Mouse (Mus musculus) cerebellum, postnatal 4 days (tissue): ENCODE data around the gene Ebf1.

ENCODE experiments used
- DNase-seq, 2 experiments: peaks; one replicate each; pipeline ENCODE4 v3.0.0; 2022; ENCODE audit warnings: low spot score in 2 of 2, mixed read lengths in 1 of 2

The Ebf1 gene

GRCm38 (mm10) chr11:44702716-44703486 is 85.8 kb downstream of the Ebf1 start:
- no peak for DNase-seq

DNA sequence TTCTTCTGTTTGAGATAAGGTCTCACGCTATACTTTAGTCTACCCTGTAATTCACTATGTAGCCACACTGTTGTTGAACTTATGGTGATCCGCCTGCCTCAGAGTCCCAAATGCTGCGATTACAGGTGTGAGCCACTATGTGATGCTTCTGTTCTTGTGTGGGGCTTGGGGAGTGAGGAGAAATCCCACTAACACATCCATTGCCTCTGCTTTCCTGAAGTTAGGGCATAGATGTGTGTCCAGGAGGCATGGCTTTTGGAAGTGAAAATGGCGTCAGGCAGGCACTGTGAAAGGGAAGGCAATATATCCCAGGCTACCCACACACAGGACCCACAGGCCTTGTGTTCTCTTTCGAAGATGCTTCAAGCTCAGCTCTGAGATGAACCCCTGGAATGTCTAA is 86.8 kb downstream of the Ebf1 start:
- DNase-seq, result no peak

- no peak for DNase-seq
Observed at GRCm38 (mm10) chr11:44705811-44706210, 88.7 kb downstream of the Ebf1 start.

GRCm38 (mm10) chr11:44706386-44706785 is 89.3 kb downstream of the Ebf1 start:
- DNase-seq, result no peak

DNA sequence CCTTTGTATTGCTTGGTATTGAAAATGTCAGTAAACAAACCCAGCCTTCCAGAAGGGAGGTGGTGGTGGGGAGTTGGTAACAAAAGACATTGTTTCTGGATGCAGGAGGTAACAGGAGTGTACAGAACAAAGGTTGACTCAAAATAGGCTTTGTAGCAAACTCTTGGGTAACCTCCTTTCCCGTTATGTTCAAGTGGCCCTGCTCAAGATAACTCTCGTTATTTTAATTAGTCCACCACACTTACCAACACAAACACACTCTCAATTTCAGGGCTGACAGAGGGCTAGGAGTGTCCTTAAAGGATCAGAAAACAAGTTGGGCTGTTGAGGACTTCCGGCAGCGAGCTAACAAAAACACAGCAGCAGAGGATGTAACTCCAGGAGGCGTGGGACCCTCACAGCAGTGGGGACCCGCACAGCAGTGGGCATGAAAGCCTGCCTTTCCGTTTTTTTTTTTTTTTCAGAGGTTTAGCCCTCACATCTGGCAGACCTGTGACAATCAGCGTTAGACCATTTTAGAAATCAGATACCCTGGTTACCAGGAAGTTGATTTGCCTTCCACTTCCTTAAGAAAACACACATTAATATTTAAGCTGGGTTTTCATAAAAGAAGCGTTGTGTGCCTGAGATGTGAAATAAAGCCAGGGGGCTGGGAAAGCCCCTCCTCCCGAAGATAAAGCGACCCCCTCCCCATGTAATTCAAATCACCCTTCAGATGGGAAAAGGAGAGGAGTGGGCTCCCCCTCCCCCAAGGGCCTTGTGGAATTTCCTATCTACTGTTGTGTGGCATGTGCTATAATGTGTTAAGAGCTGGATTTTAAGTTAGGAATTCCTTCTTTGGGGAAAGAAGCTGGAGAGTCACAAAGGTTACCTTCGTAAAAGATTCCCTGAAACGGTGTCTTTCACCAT is 90.5 kb downstream of the Ebf1 start:
- DNase-seq, result no peak

- no peak for DNase-seq
Observed at GRCm38 (mm10) chr11:44708290-44708685, 91.2 kb downstream of the Ebf1 start.

GRCm38 (mm10) chr11:44709073-44709618 is 92.0 kb downstream of the Ebf1 start:
- no peak for DNase-seq

DNA sequence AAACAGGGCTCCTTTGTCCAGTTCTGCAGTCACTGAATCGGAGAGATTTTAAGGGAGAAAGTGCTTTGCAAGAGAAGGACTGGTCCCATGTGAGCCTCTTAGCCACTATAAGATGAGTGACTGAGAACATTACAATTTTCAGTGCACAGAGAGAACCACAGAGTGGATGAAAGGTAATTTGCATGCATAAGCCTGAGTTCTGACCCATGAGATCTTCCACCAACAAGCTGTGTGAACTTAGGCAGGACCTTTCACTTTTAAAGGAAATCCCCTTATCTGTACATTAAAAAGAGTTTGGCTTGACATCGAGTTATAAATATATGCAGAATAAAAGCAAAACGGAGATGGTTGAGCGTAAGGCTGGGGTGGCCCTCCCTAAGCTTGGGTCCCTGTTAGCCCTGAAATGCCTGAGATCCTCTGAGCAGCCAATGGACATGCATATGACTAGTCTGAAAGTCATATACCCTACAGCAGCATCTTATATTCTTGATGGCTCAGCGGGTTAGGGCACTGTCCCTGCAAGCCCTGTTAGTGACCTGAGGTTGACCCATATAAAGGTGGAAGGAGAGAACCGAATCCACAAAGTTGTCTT is 92.8 kb downstream of the Ebf1 start:
- no peak for DNase-seq

DNA sequence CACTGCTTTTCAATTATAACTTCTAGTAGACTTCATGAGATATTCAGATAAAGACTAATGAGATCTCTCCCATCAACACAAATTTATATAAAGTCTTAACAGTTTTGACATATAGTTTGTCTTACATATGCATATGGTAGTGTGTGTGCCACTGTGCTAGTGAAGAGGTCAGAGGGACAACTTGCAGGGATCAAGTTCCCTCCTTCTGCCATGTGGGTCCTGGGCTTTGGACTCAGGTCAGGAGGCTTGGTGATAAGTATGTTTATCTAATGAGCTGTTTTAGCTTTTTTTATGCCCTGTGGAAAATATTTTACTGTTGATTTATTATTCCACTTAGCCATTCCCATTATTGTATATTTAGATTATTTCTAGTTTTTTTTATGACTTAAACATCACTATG is 93.7 kb downstream of the Ebf1 start:
- DNase-seq, result no peak

DNA sequence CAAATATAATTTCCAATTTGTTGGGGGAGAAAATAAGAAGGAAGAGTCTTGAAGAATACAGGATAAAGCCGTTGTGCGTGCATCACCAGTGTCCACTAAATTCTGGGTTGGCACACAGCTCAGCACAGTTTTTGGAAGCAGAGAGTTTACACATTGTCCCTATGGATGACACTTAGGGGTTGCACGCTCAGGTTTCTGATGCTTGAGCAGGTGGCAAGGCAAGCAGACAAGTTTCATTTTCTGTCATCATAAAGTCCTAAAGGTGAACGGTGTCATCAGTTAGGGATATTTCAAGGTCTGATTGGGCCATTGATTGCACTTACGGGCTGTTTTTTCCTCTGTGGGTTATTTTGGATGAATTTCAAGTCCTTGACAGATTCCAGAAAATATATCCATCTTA is 97.1 kb downstream of the Ebf1 start:
- no peak for DNase-seq

GRCm38 (mm10) chr11:44715776-44716175 is 98.7 kb downstream of the Ebf1 start:
- DNase-seq, result no peak

DNA sequence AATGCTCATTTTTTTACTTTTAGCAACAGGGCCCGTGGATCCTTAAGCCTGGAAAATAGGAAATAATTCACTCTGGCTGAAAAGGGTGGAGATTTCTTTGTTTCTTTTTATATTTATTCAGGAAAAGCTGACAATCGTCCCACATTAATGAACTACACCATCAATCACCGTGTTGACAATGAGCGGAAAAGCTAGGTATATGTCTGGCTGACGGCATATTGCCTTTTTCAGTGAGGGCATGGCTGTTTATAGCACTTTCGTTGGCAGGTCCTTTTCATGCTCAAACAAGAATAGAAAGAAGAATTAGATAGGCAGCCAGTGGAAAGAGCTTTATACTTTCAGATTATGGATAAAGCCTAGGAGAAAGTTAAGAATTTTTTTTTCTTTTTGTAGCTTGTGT is 99.8 kb downstream of the Ebf1 start:
- DNase-seq, result no peak

GRCm38 (mm10) chr11:44717636-44718035 is 100.5 kb downstream of the Ebf1 start:
- DNase-seq, result no peak

DNA sequence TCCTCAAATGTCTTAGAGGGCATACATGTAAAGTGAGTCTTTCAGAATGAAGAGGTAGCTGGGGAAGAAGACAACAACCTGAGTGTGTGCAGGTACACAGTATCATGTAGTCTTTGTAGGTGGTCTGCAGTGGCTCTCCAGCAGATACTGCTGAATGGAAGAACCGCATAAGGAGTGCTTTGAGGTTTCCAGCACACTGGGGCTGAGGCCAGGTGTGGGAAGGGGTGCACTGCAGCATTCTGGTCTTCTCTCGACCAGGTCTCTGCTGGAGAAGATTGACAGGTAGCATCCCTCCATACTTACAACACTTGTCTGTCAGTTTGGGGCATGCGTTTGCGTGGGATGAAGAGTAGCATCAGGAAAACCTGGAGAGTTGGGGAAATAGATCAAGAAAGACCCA is 104.9 kb downstream of the Ebf1 start:
- no peak for DNase-seq

DNA sequence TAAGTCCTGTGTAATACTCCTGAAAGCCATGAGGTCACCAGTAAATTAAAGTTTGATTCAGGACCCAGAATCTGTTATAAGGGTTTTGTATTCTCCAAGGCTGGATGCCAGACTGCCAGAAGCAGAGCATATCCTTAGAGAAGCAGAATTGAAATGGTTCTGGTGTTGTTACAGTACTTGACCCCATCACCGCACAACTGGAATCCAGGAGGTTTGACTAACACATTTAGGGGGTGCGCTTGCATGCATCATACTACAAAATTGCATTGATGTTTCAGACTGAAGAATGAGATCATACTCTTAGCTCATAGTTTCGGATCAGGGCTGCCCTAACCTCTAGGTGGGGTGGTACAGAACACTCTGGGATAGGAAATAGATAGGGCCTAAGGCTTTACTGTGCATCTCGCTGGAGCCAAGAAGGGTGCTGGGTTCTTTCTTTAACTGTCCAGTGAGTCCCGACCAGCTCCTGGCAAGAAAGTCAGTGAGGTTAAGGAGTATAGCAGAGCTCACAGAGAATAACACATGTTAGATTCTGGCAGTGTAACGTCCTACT is 106.9 kb downstream of the Ebf1 start:
- DNase-seq, result no peak

DNA sequence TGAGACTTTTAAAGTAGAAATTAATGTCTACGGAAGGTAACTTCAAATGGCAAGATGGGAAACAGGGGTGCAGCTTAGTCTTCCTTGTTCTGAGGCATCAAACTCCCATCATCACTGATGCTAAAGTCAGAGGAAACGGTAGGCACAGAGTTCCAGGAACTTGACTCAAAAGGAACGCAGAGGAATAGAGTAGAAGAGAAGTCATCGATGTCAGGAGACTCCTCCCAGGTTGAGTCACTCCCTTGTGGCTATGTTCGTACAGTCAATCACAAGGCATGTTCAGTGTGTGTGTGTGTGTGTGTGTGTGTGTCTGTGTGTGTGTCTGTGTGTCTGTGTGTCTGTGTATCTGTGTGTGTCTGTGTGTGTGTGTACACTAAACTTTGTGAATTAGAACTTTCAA is 108.6 kb downstream of the Ebf1 start:
- no peak for DNase-seq

DNA sequence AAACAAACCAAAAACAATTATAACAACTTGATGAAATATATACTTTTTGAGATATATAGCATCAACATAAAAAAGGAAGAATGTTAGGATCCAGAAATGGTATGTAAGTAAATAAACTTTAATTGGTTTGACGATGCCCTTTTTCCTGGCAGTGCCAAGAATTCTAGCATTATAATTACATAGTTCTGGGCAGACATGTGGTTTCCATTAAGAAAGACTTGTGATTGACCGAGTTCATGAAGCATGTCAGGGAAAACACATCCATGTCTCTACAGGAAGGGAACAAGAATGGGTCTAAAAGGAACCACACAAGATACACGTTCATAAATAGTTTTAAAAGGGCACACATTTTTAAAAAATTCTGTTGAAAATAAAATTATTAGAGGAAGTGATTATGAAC is 110.3 kb downstream of the Ebf1 start:
- DNase-seq, result no peak

GRCm38 (mm10) chr11:44727821-44728220 is 110.7 kb downstream of the Ebf1 start:
- DNase-seq, result no peak

GRCm38 (mm10) chr11:44728271-44728670 is 111.2 kb downstream of the Ebf1 start:
- DNase-seq, result no peak

DNA sequence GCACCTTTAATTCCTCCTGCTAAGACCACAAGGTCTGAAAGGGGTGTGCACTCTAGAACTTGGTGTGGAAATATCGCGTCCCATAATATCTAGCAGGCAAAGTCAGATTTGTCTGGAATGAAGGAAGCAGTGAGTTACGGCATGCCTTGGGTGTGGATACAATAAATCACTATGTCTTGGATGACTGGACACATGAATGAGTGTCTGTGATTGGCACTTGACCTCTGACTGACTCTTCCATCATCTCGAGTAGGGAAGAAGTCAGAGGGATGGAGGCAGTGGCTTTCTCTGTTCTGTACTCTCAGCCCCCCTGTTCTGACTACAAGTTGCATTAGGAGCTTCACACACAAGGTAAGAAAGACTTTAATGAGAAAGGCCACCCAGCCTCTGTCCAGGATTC is 112.8 kb downstream of the Ebf1 start:
- DNase-seq, result no peak

- no peak for DNase-seq
Observed at GRCm38 (mm10) chr11:44731763-44732162, 114.6 kb downstream of the Ebf1 start.

DNA sequence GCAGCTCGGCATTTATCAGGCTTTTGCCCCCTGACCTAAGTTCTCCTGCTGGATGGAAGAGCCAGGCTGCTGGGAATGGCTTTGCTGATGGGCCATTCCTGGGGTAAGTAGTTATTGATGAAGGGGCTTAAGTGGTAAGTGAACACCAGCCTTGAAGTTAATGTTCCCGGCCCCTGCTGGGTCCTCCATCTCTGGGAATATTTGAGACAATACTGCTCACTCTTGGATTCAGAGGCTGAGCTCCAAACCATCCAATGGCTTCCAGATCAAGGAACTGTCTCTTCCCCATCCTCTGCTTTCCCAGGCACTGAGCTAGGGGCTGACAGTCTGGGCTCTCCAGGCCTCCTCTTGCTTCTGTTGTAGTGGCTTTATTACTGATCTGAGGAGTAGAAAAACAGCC is 116.2 kb downstream of the Ebf1 start:
- no peak for DNase-seq
